Mouse (Mus musculus): ENCODE results near the gene Etv2. TPM values are rescaled to one million over a fixed set of nuclear protein-coding genes. Genes with fewer than 3 reads are reported as not detected.

The Etv2 gene
- total and polyA plus RNA-seq, 2 experiments, result 0.18 TPM; not detected in 1

GRCm38 (mm10) chr7:30594510-30595024, 41.1 kb downstream of the Etv2 start:
- Histone ChIP-seq H3K9ac (ENCODE audit: low read depth, low read length) (no peak overlapping the region), H3K27me3 (ENCODE audit: control insufficient read depth, insufficient read depth, low read length) (no peaks in the 10 kb centered on the region), H3K27ac (replicated peaks; ENCODE audit: insufficient read depth, low read depth, low read length) (no peak overlapping the region), H3K79me2 (ENCODE audit: control insufficient read depth, insufficient read depth, low read length) (no peaks in the 10 kb centered on the region; the same call in 1 of the 2 replicates), H3K4me1 (ENCODE audit: control insufficient read depth, insufficient read depth, low read length) (peaks cover 5% of the 10 kb centered on the region; the same call in 1 of the 2 replicates), H3K36me3 (ENCODE audit: control insufficient read depth, insufficient read depth, low read length) (no peaks in the 10 kb centered on the region), H3K4me3 (ENCODE audit: insufficient read depth, low read depth, low read length) (no peak overlapping the region)
- no peak for DNase-seq (ENCODE audit: extremely low read depth, low read depth, low spot score)
- 69% methylated on average over 4 of the region's 4 CpGs for WGBS
- no peak for TF ChIP-seq POLR2A (IDR thresholded peaks at IDR 0.05; ENCODE audit: extremely low read depth, insufficient read depth, low read length)
- TF ChIP-seq CTCF (IDR thresholded peaks at IDR 0.05; ENCODE audit: low read depth, low read length), result no peak

- Histone ChIP-seq H3K4me3 (ENCODE audit: insufficient read depth, low read depth, low read length) (no peak overlapping the region), H3K4me1 (ENCODE audit: control insufficient read depth, insufficient read depth, low read length) (peaks cover 5% of the 10 kb centered on the region; the same call in 1 of the 2 replicates), H3K27ac (replicated peaks; ENCODE audit: insufficient read depth, low read depth, low read length) (no peak overlapping the region), H3K36me3 (ENCODE audit: control insufficient read depth, insufficient read depth, low read length) (no peaks in the 10 kb centered on the region), H3K9ac (ENCODE audit: low read depth, low read length) (no peak overlapping the region), H3K27me3 (ENCODE audit: control insufficient read depth, insufficient read depth, low read length) (no peaks in the 10 kb centered on the region), H3K79me2 (ENCODE audit: control insufficient read depth, insufficient read depth, low read length) (no peaks in the 10 kb centered on the region; the same call in 1 of the 2 replicates)
- WGBS, result 86% methylated on average over 10 of the region's 10 CpGs
- no peak for DNase-seq (ENCODE audit: extremely low read depth, low read depth, low spot score)
- TF ChIP-seq CTCF (IDR thresholded peaks at IDR 0.05; ENCODE audit: low read depth, low read length) (no peak), POLR2A (IDR thresholded peaks at IDR 0.05; ENCODE audit: extremely low read depth, insufficient read depth, low read length) (no peak)
These were observed 41.8 kb downstream of the Etv2 start for GRCm38 (mm10) chr7:30593579-30594509.

- Histone ChIP-seq H3K36me3 (ENCODE audit: control insufficient read depth, insufficient read depth, low read length) (no peaks in the 10 kb centered on the region), H3K27ac (replicated peaks; ENCODE audit: insufficient read depth, low read depth, low read length) (no peak overlapping the region), H3K27me3 (ENCODE audit: control insufficient read depth, insufficient read depth, low read length) (no peaks in the 10 kb centered on the region), H3K79me2 (ENCODE audit: control insufficient read depth, insufficient read depth, low read length) (peaks cover 4% of the 10 kb centered on the region; the same call in 1 of the 2 replicates), H3K9ac (ENCODE audit: low read depth, low read length) (no peak overlapping the region), H3K4me3 (ENCODE audit: insufficient read depth, low read depth, low read length) (no peak overlapping the region), H3K4me1 (ENCODE audit: control insufficient read depth, insufficient read depth, low read length) (peaks cover 5% of the 10 kb centered on the region; the same call in 1 of the 2 replicates)
- TF ChIP-seq CTCF (IDR thresholded peaks at IDR 0.05; ENCODE audit: low read depth, low read length) (no peak), POLR2A (IDR thresholded peaks at IDR 0.05; ENCODE audit: extremely low read depth, insufficient read depth, low read length) (no peak)
- WGBS, result 83% methylated on average over 5 of the region's 5 CpGs
- no peak for DNase-seq (ENCODE audit: extremely low read depth, low read depth, low spot score)
These were observed 42.8 kb downstream of the Etv2 start for GRCm38 (mm10) chr7:30592772-30593423.

GRCm38 (mm10) chr7:30591605-30591951, 44.1 kb downstream of the Etv2 start:
- Histone ChIP-seq H3K9ac (ENCODE audit: low read depth, low read length) (no peak overlapping the region), H3K79me2 (ENCODE audit: control insufficient read depth, insufficient read depth, low read length) (peaks cover 15% of the 10 kb centered on the region), H3K36me3 (ENCODE audit: control insufficient read depth, insufficient read depth, low read length) (no peaks in the 10 kb centered on the region), H3K27ac (replicated peaks; ENCODE audit: insufficient read depth, low read depth, low read length) (no peak overlapping the region), H3K4me3 (ENCODE audit: insufficient read depth, low read depth, low read length) (no peak overlapping the region), H3K27me3 (ENCODE audit: control insufficient read depth, insufficient read depth, low read length) (no peaks in the 10 kb centered on the region), H3K4me1 (ENCODE audit: control insufficient read depth, insufficient read depth, low read length) (peaks cover 7% of the 10 kb centered on the region; the same call in 1 of the 2 replicates)
- no peak for TF ChIP-seq CTCF (IDR thresholded peaks at IDR 0.05; ENCODE audit: low read depth, low read length)
- no peak for TF ChIP-seq POLR2A (IDR thresholded peaks at IDR 0.05; ENCODE audit: extremely low read depth, insufficient read depth, low read length)
- 88% methylated on average over 4 of the region's 4 CpGs for WGBS
- DNase-seq (ENCODE audit: extremely low read depth, low read depth, low spot score), result no peak

GRCm38 (mm10) chr7:30590927-30591604, 44.6 kb downstream of the Etv2 start:
- TF ChIP-seq POLR2A (IDR thresholded peaks at IDR 0.05; ENCODE audit: extremely low read depth, insufficient read depth, low read length) (no peak), CTCF (IDR thresholded peaks at IDR 0.05; ENCODE audit: low read depth, low read length) (no peak)
- Histone ChIP-seq H3K4me1 (ENCODE audit: control insufficient read depth, insufficient read depth, low read length) (peaks cover 7% of the 10 kb centered on the region; the same call in 1 of the 2 replicates), H3K36me3 (ENCODE audit: control insufficient read depth, insufficient read depth, low read length) (no peaks in the 10 kb centered on the region), H3K27ac (replicated peaks; ENCODE audit: insufficient read depth, low read depth, low read length) (peak overlapping the region; percentile 91), H3K27me3 (ENCODE audit: control insufficient read depth, insufficient read depth, low read length) (no peaks in the 10 kb centered on the region), H3K4me3 (ENCODE audit: insufficient read depth, low read depth, low read length) (no peak overlapping the region), H3K9ac (ENCODE audit: low read depth, low read length) (peak overlapping the region; percentile 75), H3K79me2 (ENCODE audit: control insufficient read depth, insufficient read depth, low read length) (peaks cover 16% of the 10 kb centered on the region)
- WGBS, result 80% methylated on average over 9 of the region's 9 CpGs
- DNase-seq (ENCODE audit: extremely low read depth, low read depth, low spot score), result no peak

All from liver, adult 2 months (tissue).